Mouse (Mus musculus) hindbrain, embryonic 11.5 days (tissue): ENCODE data around the gene Hmgcll1. TPM values are rescaled to one million over a fixed set of nuclear protein-coding genes. Genes with fewer than 3 reads are reported as not detected.
A peak's percentile ranks its signal among the peaks of the same experiment; 100 is the strongest.

Experiments
- ATAC-seq: fragments of 200-750 bp; cut with Nextera tagmentation; 2 replicates; pipeline ENCODE4 v1.8.0; 2017; ENCODE audit warnings: mild to moderate bottlenecking, moderate TSS enrichment, moderate library complexity; ENCODE audit not compliant: low FRiP score
- DNase-seq: peaks from one replicate; pipeline ENCODE4 v3.0.0-alpha.2; 2015; ENCODE audit warnings: low spot score
- H3K27ac ChIP-seq: fragments of 300-500 bp; sonication (generic); 2 replicates; pipeline ENCODE4 v1.5.1; 2014; ENCODE audit warnings: mild to moderate bottlenecking, low read depth, low read length
- H3K27me3 ChIP-seq: fragments of 300-500 bp; sonication (generic); 2 replicates; pipeline ENCODE4 v1.6.1; 2014; ENCODE audit warnings: mild to moderate bottlenecking, low read length, moderate library complexity, mixed read lengths; ENCODE audit not compliant: control insufficient read depth, insufficient read depth
- H3K36me3 ChIP-seq: fragments of 300-500 bp; sonication (generic); 2 replicates; pipeline ENCODE4 v1.6.1; 2014; ENCODE audit warnings: mild to moderate bottlenecking, low read length, moderate library complexity, mixed read lengths; ENCODE audit not compliant: control insufficient read depth, insufficient read depth
- H3K4me1 ChIP-seq: fragments of 300-500 bp; sonication (generic); replicated peaks from 2 replicates; pipeline ENCODE4 v1.6.1; 2014; ENCODE audit warnings: low read length, mixed read lengths; ENCODE audit not compliant: control insufficient read depth, insufficient read depth
- H3K4me2 ChIP-seq: fragments of 300-500 bp; sonication (generic); replicated peaks from 2 replicates; pipeline ENCODE4 v1.6.1; 2014; ENCODE audit warnings: mild to moderate bottlenecking, low read depth, low read length
- H3K4me3 ChIP-seq: fragments of 300-500 bp; sonication (generic); 2 replicates; pipeline ENCODE4 v1.5.1; 2014; ENCODE audit warnings: low read depth, low read length
- H3K9ac ChIP-seq: fragments of 300-500 bp; sonication (generic); 2 replicates; pipeline ENCODE4 v1.6.1; 2014; ENCODE audit warnings: low read depth, low read length
- H3K9me3 ChIP-seq: fragments of 300-500 bp; sonication (generic); 2 replicates; pipeline ENCODE4 v1.6.1; 2016; ENCODE audit warnings: low read length; ENCODE audit not compliant: control insufficient read depth
- WGBS: fragments of 180-500 bp; shearing (Covaris S2); extraction: QIAGEN DNeasy Blood & Tissue Kit; methylation state at CpG from one replicate; pipeline ENCODE4 v1.1.7; 2014; 5-methylcytosine and 5-hydroxymethylcytosine counted together
- polyA plus RNA-seq: library from polyadenylated mRNA; unstranded; fragments of >200 nt; fragmentation: Nextera tagmentation; extraction: Ambion mirVana; gene quantifications from 2 replicates; pipeline ENCODE4 v1.2.1, GENCODE M21; 2014

The Hmgcll1 gene
- polyA plus RNA-seq = 14.5 and 15.5 TPM in 2 replicates

DNA sequence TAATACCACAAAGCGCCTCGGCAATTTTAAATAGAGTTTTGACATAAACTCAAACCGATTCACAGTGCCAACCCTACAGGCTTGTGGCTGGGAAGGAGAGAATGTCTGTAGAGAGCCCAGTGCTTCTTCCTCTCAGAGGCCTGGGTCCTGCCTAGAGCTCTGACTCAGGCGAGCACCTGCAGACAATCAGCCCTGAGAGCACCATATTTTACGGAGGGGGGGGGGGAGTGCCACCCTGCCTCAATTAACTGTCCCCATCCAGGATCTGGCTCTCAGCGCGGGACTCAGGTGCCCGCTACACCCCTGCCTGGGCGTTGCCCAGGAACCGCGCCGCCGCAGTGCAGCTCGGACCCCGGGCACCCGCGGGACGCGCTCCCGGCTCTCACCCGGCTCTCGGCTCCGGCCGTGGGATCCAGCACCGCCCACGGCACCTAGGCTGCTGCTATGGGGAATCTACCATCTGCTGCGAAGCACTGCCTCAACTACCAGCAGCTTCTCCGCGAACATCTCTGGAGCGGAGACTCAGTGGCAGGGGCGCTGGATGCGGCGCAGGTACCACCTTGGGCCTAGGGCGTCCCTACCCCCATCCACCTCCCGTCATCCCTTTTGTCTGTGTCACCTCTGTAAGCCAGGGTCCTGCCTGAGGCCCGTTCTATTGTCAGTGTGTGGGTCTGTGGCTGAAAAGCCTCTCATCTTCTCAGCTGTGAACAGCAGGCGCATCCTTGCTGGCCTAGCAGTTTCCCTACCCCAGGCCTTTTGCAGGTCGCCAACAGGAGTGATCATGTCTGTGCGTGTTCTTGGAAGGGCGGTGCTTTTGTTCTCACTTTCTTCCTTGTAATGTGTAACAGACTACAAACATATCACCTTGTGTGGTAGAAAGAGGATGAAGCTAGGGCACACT lies at the start of gene Hmgcll1:
Hmgcll1 (plus strand) TSS at position 225 of the 901 bp plus-strand sequence.
- peak within 1 kb of the TSS; percentile 79 for H3K27ac ChIP-seq
- peak; percentile 96 for ATAC-seq
- WGBS = 8% methylated on average over 22 of the region's 40 CpGs

DNA sequence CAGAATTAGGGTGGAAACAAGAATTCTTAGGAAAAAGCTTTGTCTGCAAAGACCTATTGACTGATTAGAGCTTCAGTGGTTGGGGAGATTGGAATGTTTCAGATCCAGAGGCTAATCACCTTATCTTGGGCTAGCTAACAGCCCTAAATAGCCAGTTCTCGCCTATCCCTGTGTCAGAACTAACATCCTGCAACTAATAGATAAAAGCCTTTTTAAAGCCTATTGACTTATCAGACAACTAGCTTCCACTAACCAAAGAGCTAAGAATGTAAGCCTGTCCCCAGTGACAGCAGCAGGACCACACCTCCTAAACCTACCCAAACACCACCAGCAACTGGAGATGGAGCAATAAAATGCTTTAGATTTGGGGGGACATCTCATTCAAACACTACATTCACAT lies 34.6 kb upstream of the Hmgcll1 start:
- WGBS = 75% methylated on average over 1 of the region's 1 CpGs
- DNase-seq (no peak), ATAC-seq (no peak)
- H3K4me1 ChIP-seq = no peaks in the 10 kb centered on the region
- no peaks in the 10 kb centered on the region for H3K36me3 ChIP-seq
- H3K4me3 ChIP-seq = no peak overlapping the region
- no peaks in the 10 kb centered on the region for H3K27me3 ChIP-seq
- H3K4me2 ChIP-seq = no peak overlapping the region
- H3K27ac ChIP-seq = no peak overlapping the region
- no peaks in the 10 kb centered on the region for H3K9me3 ChIP-seq
- no peak overlapping the region for H3K9ac ChIP-seq

More for the DNA sequence above, at the start of gene Hmgcll1:
- Histone ChIP-seq H3K36me3 (no peaks in the 10 kb centered on the region), H3K9me3 (no peaks in the 10 kb centered on the region), H3K9ac (peak within 1 kb of the TSS; percentile 86), H3K4me3 (peak within 1 kb of the TSS; percentile 57), H3K4me2 (peak within 1 kb of the TSS; percentile 75), H3K27me3 (no peaks in the 10 kb centered on the region), H3K4me1 (no peaks in the 10 kb centered on the region)
- peak; percentile 71 for DNase-seq

DNA sequence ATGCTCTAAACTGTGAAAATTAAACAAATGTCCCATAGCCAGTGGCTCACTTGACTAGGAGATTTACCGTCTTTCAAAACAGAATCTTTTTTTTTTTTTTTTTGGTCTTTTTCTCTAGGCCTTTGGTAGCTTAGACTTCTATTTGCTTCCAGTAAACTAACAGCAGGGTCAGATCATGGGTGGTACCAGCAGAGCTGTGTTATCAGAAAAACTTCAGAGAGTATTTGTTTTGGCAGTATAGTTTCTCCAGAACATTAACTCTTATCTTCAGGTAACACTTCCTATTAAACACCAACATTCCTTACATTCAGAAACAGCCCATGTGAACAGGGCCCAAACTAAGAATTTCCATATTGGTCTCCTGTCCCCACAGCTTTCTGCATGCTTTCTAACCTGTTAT lies 33.5 kb upstream of the Hmgcll1 start:
- no peak overlapping the region for H3K9ac ChIP-seq
- H3K27ac ChIP-seq = no peak overlapping the region
- H3K36me3 ChIP-seq = no peaks in the 10 kb centered on the region
- 100% methylated on average over 1 of the region's 1 CpGs for WGBS
- H3K4me2 ChIP-seq = no peak overlapping the region
- no peaks in the 10 kb centered on the region for H3K9me3 ChIP-seq
- no peaks in the 10 kb centered on the region for H3K27me3 ChIP-seq
- H3K4me3 ChIP-seq = no peak overlapping the region
- DNase-seq (no peak), ATAC-seq (no peak)
- H3K4me1 ChIP-seq = no peaks in the 10 kb centered on the region

DNA sequence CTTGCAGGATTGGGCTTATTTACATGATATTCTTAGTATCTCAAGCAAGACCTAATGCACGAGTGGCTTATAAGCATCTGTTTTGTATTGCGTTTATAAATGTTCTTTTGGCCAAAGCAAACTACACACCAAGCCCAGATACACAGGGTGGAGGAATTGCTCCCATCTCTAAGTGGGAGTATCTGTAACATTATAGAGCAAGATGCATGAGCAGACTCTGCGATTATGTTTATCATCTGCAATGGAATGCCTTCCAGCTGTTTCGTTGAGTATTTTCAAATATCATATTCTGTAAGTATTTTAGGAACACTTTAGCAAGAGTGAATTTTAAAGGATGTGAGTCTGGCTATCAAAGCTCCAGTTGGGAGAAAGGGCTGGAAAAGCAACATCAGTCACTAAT lies 25.2 kb upstream of the Hmgcll1 start:
- Histone ChIP-seq H3K4me1 (no peaks in the 10 kb centered on the region), H3K4me2 (no peak overlapping the region), H3K36me3 (no peaks in the 10 kb centered on the region), H3K27ac (no peak overlapping the region), H3K4me3 (no peak overlapping the region), H3K9me3 (no peaks in the 10 kb centered on the region), H3K9ac (no peak overlapping the region), H3K27me3 (no peaks in the 10 kb centered on the region)
- 91% methylated on average over 4 of the region's 4 CpGs for WGBS
- no peak for ATAC-seq
- DNase-seq = no peak

DNA sequence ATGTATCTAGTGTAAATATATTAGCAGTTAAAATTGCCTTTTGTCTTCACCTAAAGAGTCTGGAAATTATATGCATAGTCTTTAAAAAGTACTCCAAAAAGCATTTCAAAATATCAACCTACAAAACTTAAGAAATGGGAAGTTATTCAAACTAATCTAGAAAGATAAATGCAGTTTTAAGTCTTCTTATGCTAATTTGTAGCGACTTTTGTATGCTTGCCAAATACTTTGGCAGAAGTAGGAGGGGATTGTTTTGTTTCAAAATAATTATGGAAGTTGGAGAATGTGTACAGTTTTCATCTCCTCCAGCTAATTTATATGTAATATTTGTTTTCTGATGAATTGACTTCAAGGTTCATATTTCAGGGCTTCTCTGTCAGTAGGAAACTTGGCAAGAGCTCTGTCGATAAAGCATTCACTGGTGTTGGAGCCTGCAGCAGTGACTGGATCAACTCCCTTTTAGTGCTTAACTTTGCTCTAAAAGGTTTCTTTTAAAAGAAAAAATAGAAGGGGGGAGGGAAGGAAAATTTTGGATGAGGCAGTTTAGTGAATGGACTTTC lies 15.8 kb upstream of the Hmgcll1 start:
- WGBS = 82% methylated on average over 2 of the region's 2 CpGs
- H3K36me3 ChIP-seq = no peaks in the 10 kb centered on the region
- H3K4me3 ChIP-seq = no peak overlapping the region
- DNase-seq (no peak), ATAC-seq (no peak)
- no peaks in the 10 kb centered on the region for H3K27me3 ChIP-seq
- no peak overlapping the region for H3K4me2 ChIP-seq
- no peaks in the 10 kb centered on the region for H3K4me1 ChIP-seq
- no peaks in the 10 kb centered on the region for H3K9me3 ChIP-seq
- no peak overlapping the region for H3K9ac ChIP-seq
- no peak overlapping the region for H3K27ac ChIP-seq

DNA sequence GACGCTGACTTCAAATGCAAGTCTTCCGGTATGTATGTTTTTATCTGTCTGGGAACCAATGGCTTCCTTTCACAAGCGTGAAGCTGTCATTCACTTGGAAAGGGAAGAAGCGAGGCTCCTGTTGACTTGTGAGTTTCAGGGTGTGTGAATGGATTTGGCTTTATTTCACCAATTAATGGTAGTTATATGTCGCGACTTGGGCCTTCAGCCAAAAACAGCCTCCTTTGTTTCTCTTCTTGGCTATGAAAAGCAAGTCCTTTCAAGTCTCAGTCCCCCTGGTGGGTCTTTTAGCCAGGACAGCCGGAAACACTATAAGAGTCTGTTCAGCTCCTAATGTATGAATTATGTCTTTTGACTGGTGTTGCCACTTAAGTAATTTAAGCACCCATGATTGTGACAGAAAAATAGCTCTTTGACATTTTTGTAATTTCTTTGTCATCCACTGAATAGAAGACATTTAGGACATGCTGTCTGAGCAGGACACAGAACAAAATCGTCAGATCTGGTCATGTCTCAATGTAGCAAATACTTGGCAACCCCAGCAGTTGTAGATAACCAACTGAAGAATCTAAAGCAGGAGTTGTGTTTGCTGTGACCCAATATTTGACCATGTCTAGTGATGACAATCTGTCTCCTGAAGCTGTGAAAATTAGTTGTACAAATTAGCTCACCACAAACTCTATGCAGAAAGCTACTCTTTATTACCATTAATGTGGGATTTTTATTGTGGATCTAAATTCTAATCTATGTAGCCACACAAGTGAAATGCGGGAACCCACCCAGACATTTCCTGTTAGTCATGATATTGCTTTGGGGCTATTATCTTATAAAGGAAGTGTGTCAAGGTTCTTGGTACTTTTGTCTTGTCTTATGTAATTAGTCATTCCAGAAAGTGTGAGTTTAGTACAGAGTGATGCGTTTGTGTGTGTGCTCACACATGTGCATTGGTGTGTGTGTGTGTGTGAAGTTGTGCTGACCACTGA lies 13.5 kb upstream of the Hmgcll1 start:
- Histone ChIP-seq H3K27ac (no peak overlapping the region), H3K9ac (no peak overlapping the region), H3K27me3 (no peaks in the 10 kb centered on the region), H3K36me3 (no peaks in the 10 kb centered on the region), H3K4me1 (no peaks in the 10 kb centered on the region), H3K4me2 (no peak overlapping the region), H3K4me3 (no peak overlapping the region), H3K9me3 (no peaks in the 10 kb centered on the region)
- DNase-seq (no peak), ATAC-seq (no peak)
- WGBS = 65% methylated on average over 10 of the region's 10 CpGs

DNA sequence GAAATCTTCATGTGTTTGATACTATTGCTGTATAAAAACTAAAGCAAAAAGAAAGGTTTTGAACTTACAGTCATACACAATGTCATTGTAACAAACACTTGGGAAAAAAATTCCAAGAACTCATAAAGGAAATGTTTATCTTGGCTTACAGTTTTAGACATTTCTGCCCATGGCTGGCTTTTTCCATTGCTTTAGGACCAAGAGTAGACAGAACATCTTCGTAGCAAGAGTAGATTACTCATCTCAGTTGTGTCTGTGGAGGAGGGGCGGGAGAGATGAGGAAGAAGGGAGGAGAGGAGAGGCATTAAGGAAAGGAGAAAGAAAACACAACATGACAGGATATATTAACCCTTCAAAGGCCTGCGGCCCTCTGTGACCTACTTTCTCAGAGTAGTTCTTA lies 11.6 kb upstream of the Hmgcll1 start:
- H3K4me2 ChIP-seq = no peak overlapping the region
- no peaks in the 10 kb centered on the region for H3K4me1 ChIP-seq
- DNase-seq (no peak), ATAC-seq (no peak)
- no peak overlapping the region for H3K9ac ChIP-seq
- H3K27ac ChIP-seq = no peak overlapping the region
- no peaks in the 10 kb centered on the region for H3K27me3 ChIP-seq
- H3K4me3 ChIP-seq = no peak overlapping the region
- 82% methylated on average over 3 of the region's 3 CpGs for WGBS
- H3K9me3 ChIP-seq = no peaks in the 10 kb centered on the region
- no peaks in the 10 kb centered on the region for H3K36me3 ChIP-seq

DNA sequence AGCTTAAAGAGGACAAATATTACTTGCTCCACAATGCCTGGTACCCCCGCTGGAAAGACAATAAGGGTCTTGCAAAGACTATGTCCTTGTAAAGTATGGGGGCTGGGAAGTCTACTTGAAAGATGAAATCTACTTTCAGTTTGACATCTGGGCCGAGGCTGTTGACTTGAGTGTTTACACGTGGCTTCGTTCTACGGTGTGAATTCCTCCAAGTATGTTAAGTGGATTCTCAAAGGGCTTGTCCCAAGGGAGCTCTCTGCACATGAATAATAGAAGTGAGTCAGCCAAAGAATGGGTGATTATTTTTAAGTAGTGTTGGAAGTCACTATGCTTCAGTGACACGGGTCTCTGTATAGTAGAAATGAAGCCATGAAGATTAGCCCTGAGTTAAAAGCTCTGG lies 11.0 kb upstream of the Hmgcll1 start:
- no peak for ATAC-seq
- Histone ChIP-seq H3K4me3 (no peak overlapping the region), H3K27ac (no peak overlapping the region), H3K27me3 (no peaks in the 10 kb centered on the region), H3K36me3 (no peaks in the 10 kb centered on the region), H3K4me1 (no peaks in the 10 kb centered on the region), H3K9ac (no peak overlapping the region), H3K4me2 (no peak overlapping the region), H3K9me3 (no peaks in the 10 kb centered on the region)
- 65% methylated on average over 6 of the region's 6 CpGs for WGBS
- no peak for DNase-seq
